Mouse (Mus musculus) heart, embryonic 12.5 days (tissue): ENCODE data around the gene Akirin1. TPM values are rescaled to one million over a fixed set of nuclear protein-coding genes. Genes with fewer than 3 reads are reported as not detected.

Experiments
- ATAC-seq: fragments of 200-750 bp; cut with Nextera tagmentation; 2 replicates; pipeline ENCODE4 v1.8.0; 2017; ENCODE audit warnings: moderate TSS enrichment, moderate library complexity; ENCODE audit not compliant: insufficient number of reproducible peaks, low FRiP score
- H3K27ac ChIP-seq: fragments of 300-500 bp; sonication (generic); 2 replicates; pipeline ENCODE4 v1.5.1; 2016; ENCODE audit warnings: mild to moderate bottlenecking, moderate library complexity; ENCODE audit not compliant: poor library complexity, severe bottlenecking
- H3K27me3 ChIP-seq: fragments of 300-500 bp; sonication (generic); replicated peaks from 2 replicates; pipeline ENCODE4 v1.6.1; 2016; ENCODE audit warnings: mild to moderate bottlenecking, moderate library complexity
- H3K36me3 ChIP-seq: fragments of 300-500 bp; sonication (generic); 2 replicates; pipeline ENCODE4 v1.6.1; 2016; ENCODE audit warnings: mild to moderate bottlenecking, moderate library complexity
- H3K4me1 ChIP-seq: fragments of 300-500 bp; sonication (generic); replicated peaks from 2 replicates; pipeline ENCODE4 v1.6.1; 2016; ENCODE audit warnings: mild to moderate bottlenecking
- H3K4me2 ChIP-seq: fragments of 300-500 bp; sonication (generic); 2 replicates; pipeline ENCODE4 v1.6.1; 2016; ENCODE audit warnings: mild to moderate bottlenecking, moderate library complexity
- H3K4me3 ChIP-seq: fragments of 300-500 bp; sonication (generic); 2 replicates; pipeline ENCODE4 v1.5.1; 2016; ENCODE audit warnings: mild to moderate bottlenecking
- H3K9ac ChIP-seq: fragments of 300-500 bp; sonication (generic); 2 replicates; pipeline ENCODE4 v1.6.1; 2016; ENCODE audit warnings: mild to moderate bottlenecking, moderate library complexity
- H3K9me3 ChIP-seq: fragments of 300-500 bp; sonication (generic); replicated peaks from 2 replicates; pipeline ENCODE4 v1.6.1; 2016; ENCODE audit warnings: mild to moderate bottlenecking, moderate library complexity
- WGBS: fragments of 180-500 bp; shearing (Covaris S2); methylation state at CpG from one replicate; pipeline ENCODE4 v1.1.7; 2016; 5-methylcytosine and 5-hydroxymethylcytosine counted together
- polyA plus RNA-seq: library from polyadenylated mRNA; unstranded; fragments of >200 nt; fragmentation: Nextera tagmentation; extraction: Ambion mirVana; gene quantifications from 2 replicates; pipeline ENCODE4 v1.2.1, GENCODE M21; 2016

The Akirin1 gene
- polyA plus RNA-seq, 1 experiment from 2014 or later, result 65.6 TPM

- H3K36me3 ChIP-seq, result peaks cover 20% of the 10 kb centered on the region
- 23% methylated on average over 7 of the region's 7 CpGs for WGBS
- no peak for ATAC-seq
Observed at GRCm38 (mm10) chr4:123718434-123718780, 31.7 kb downstream of the Akirin1 start.

GRCm38 (mm10) chr4:123717574-123718433 is 32.3 kb downstream of the Akirin1 start, which contains the start of gene Ndufs5:
Ndufs5 (minus strand) TSS chr4:123718202.
- Histone ChIP-seq H3K9me3 (no peaks in the 10 kb centered on the region), H3K4me2 (peak within 1 kb of the TSS; percentile 92), H3K36me3 (peaks cover 23% of the 10 kb centered on the region), H3K4me1 (peaks cover 9% of the 10 kb centered on the region; the same call in 1 of the 2 replicates), H3K9ac (peak within 1 kb of the TSS; percentile 94), H3K27ac (peak within 1 kb of the TSS; percentile 82), H3K4me3 (peak within 1 kb of the TSS; percentile 91), H3K27me3 (no peaks in the 10 kb centered on the region)
- WGBS, result under 1% methylated on average over 40 of the region's 40 CpGs
- ATAC-seq, result peak; percentile 96

More at GRCm38 (mm10) chr4:123718434-123718780, 31.7 kb downstream of the Akirin1 start:
- H3K4me3 ChIP-seq, result peak overlapping the region; percentile 91
- peak overlapping the region; percentile 82 for H3K27ac ChIP-seq
- peak overlapping the region; percentile 92 for H3K4me2 ChIP-seq
- H3K4me1 ChIP-seq, result peaks cover 9% of the 10 kb centered on the region; the same call in 1 of the 2 replicates
- no peaks in the 10 kb centered on the region for H3K27me3 ChIP-seq
- peak overlapping the region; percentile 56; the same call in 1 of the 2 replicates for H3K9ac ChIP-seq
- H3K9me3 ChIP-seq, result no peaks in the 10 kb centered on the region

- no peaks in the 10 kb centered on the region for H3K27me3 ChIP-seq
- H3K4me2 ChIP-seq, result no peak overlapping the region
- H3K36me3 ChIP-seq, result peaks cover 38% of the 10 kb centered on the region
- H3K4me3 ChIP-seq, result no peak overlapping the region
- H3K9ac ChIP-seq, result no peak overlapping the region
- no peaks in the 10 kb centered on the region for H3K9me3 ChIP-seq
- no peak for ATAC-seq
- peaks cover 8% of the 10 kb centered on the region; the same call in 1 of the 2 replicates for H3K4me1 ChIP-seq
- no peak overlapping the region for H3K27ac ChIP-seq
- 89% methylated on average over 3 of the region's 3 CpGs for WGBS
Observed at GRCm38 (mm10) chr4:123712431-123712830, 37.7 kb downstream of the Akirin1 start.

- no peaks in the 10 kb centered on the region for H3K9me3 ChIP-seq
- peaks cover 11% of the 10 kb centered on the region for H3K36me3 ChIP-seq
- H3K4me3 ChIP-seq, result no peak overlapping the region
- no peak for ATAC-seq
- no peak overlapping the region for H3K27ac ChIP-seq
- 85% methylated on average over 5 of the region's 5 CpGs for WGBS
- H3K9ac ChIP-seq, result no peak overlapping the region
- no peaks in the 10 kb centered on the region for H3K27me3 ChIP-seq
- no peaks in the 10 kb centered on the region for H3K4me1 ChIP-seq
- no peak overlapping the region for H3K4me2 ChIP-seq
Observed at GRCm38 (mm10) chr4:123707340-123707739, 42.8 kb downstream of the Akirin1 start.

GRCm38 (mm10) chr4:123705340-123705739 is 44.8 kb downstream of the Akirin1 start:
- no peak overlapping the region for H3K9ac ChIP-seq
- H3K27ac ChIP-seq, result no peak overlapping the region
- no peak overlapping the region for H3K4me3 ChIP-seq
- no peaks in the 10 kb centered on the region for H3K9me3 ChIP-seq
- no peak overlapping the region for H3K4me2 ChIP-seq
- H3K27me3 ChIP-seq, result no peaks in the 10 kb centered on the region
- ATAC-seq, result no peak
- no peaks in the 10 kb centered on the region for H3K36me3 ChIP-seq
- no peaks in the 10 kb centered on the region for H3K4me1 ChIP-seq
- 91% methylated on average over 2 of the region's 2 CpGs for WGBS

GRCm38 (mm10) chr4:123693384-123693783 is 56.8 kb downstream of the Akirin1 start:
- H3K4me2 ChIP-seq, result no peak overlapping the region
- H3K9ac ChIP-seq, result no peak overlapping the region
- 85% methylated on average over 12 of the region's 12 CpGs for WGBS
- no peaks in the 10 kb centered on the region for H3K4me1 ChIP-seq
- no peaks in the 10 kb centered on the region for H3K36me3 ChIP-seq
- H3K9me3 ChIP-seq, result no peaks in the 10 kb centered on the region
- no peak overlapping the region for H3K4me3 ChIP-seq
- no peaks in the 10 kb centered on the region for H3K27me3 ChIP-seq
- H3K27ac ChIP-seq, result no peak overlapping the region
- no peak for ATAC-seq

GRCm38 (mm10) chr4:123692071-123692470 is 58.1 kb downstream of the Akirin1 start:
- no peak overlapping the region for H3K9ac ChIP-seq
- H3K4me3 ChIP-seq, result no peak overlapping the region
- no peaks in the 10 kb centered on the region for H3K27me3 ChIP-seq
- H3K9me3 ChIP-seq, result no peaks in the 10 kb centered on the region
- 79% methylated on average over 3 of the region's 3 CpGs for WGBS
- no peak overlapping the region for H3K27ac ChIP-seq
- 0 out of 2 replicates have a peak, but pooled peaks cover 4% of the 10 kb centered on the region for H3K4me1 ChIP-seq
- no peak for ATAC-seq
- H3K36me3 ChIP-seq, result no peaks in the 10 kb centered on the region
- H3K4me2 ChIP-seq, result no peak overlapping the region

GRCm38 (mm10) chr4:123690311-123690710 is 59.8 kb downstream of the Akirin1 start:
- Histone ChIP-seq H3K27ac (no peak overlapping the region), H3K9me3 (no peaks in the 10 kb centered on the region), H3K27me3 (peaks cover 4% of the 10 kb centered on the region; the same call in 1 of the 2 replicates), H3K36me3 (no peaks in the 10 kb centered on the region), H3K4me1 (peaks cover 17% of the 10 kb centered on the region), H3K9ac (no peak overlapping the region), H3K4me3 (no peak overlapping the region), H3K4me2 (no peak overlapping the region)
- ATAC-seq, result no peak
- 74% methylated on average over 10 of the region's 10 CpGs for WGBS

- Histone ChIP-seq H3K36me3 (0 out of 2 replicates have a peak, but pooled peaks cover 7% of the 10 kb centered on the region), H3K27me3 (peaks cover 8% of the 10 kb centered on the region; the same call in 1 of the 2 replicates), H3K4me1 (peaks cover 28% of the 10 kb centered on the region), H3K4me2 (peak overlapping the region; percentile 100), H3K9me3 (no peaks in the 10 kb centered on the region), H3K9ac (peak overlapping the region; percentile 96), H3K4me3 (peak overlapping the region; percentile 97), H3K27ac (peak overlapping the region; percentile 57; the same call in 1 of the 2 replicates)
- WGBS, result under 1% methylated on average over 73 of the region's 89 CpGs
- peak; percentile 73 for ATAC-seq
Observed at GRCm38 (mm10) chr4:123687025-123687781, 62.9 kb downstream of the Akirin1 start.

GRCm38 (mm10) chr4:123686368-123687024 is 63.6 kb downstream of the Akirin1 start:
- Histone ChIP-seq H3K9me3 (no peaks in the 10 kb centered on the region), H3K36me3 (0 out of 2 replicates have a peak, but pooled peaks cover 7% of the 10 kb centered on the region), H3K4me3 (peak overlapping the region; percentile 97), H3K4me1 (peaks cover 35% of the 10 kb centered on the region), H3K27ac (peak overlapping the region; percentile 57; the same call in 1 of the 2 replicates), H3K27me3 (peaks cover 8% of the 10 kb centered on the region; the same call in 1 of the 2 replicates), H3K9ac (peak overlapping the region; percentile 96), H3K4me2 (peak overlapping the region; percentile 100)
- WGBS, result under 1% methylated on average over 55 of the region's 56 CpGs
- ATAC-seq, result 0 out of 2 replicates have a peak, but pooled peaks have one; percentile 30
